Mouse (Mus musculus) limb, embryonic 15.5 days (tissue): ENCODE measurements around the gene Cnfn. TPM values are rescaled to one million over a fixed set of nuclear protein-coding genes. Genes with fewer than 3 reads are reported as not detected.
"Not testable (repeated sequence)": the region's sequence is repeated elsewhere in the genome, so short reads cannot be mapped to it uniquely, and the experiment has no call there.

Experiments
- ATAC-seq: fragments of 200-750 bp; cut with Nextera tagmentation; 2 replicates; pipeline ENCODE4 v1.8.0; 2017; ENCODE audit warnings: low read depth, moderate TSS enrichment; ENCODE audit not compliant: insufficient number of reproducible peaks, low FRiP score, low TSS enrichment
- H3K27ac ChIP-seq: fragments of 300-500 bp; sonication (generic); 2 replicates; pipeline ENCODE4 v1.5.1; 2015; ENCODE audit warnings: moderate library complexity, mild to moderate bottlenecking, inconsistent platforms
- H3K27me3 ChIP-seq: fragments of 300-500 bp; sonication (generic); 2 replicates; pipeline ENCODE4 v1.6.1; 2015; ENCODE audit warnings: inconsistent platforms
- H3K36me3 ChIP-seq: fragments of 300-500 bp; sonication (generic); 2 replicates; pipeline ENCODE4 v1.6.1; 2015; ENCODE audit warnings: inconsistent platforms
- H3K4me1 ChIP-seq: fragments of 300-500 bp; sonication (generic); 2 replicates; pipeline ENCODE4 v1.6.1; 2015; ENCODE audit warnings: inconsistent platforms
- H3K4me2 ChIP-seq: fragments of 300-500 bp; sonication (generic); 2 replicates; pipeline ENCODE4 v1.6.1; 2015; ENCODE audit warnings: mild to moderate bottlenecking, inconsistent platforms
- H3K4me3 ChIP-seq: fragments of 300-500 bp; sonication (generic); 2 replicates; pipeline ENCODE4 v1.5.1; 2015; ENCODE audit warnings: mild to moderate bottlenecking, inconsistent platforms
- H3K9ac ChIP-seq: fragments of 300-500 bp; sonication (generic); 2 replicates; pipeline ENCODE4 v1.6.1; 2015; ENCODE audit warnings: inconsistent platforms
- H3K9me3 ChIP-seq: fragments of 300-500 bp; sonication (generic); 2 replicates; pipeline ENCODE4 v1.6.1; 2016; ENCODE audit warnings: inconsistent platforms
- WGBS: fragments of 180-500 bp; shearing (Covaris S2); methylation state at CpG from one replicate; pipeline ENCODE4 v1.1.7; 2015; 5-methylcytosine and 5-hydroxymethylcytosine counted together
- polyA plus RNA-seq: library from polyadenylated mRNA; unstranded; fragments of >200 nt; fragmentation: Nextera tagmentation; extraction: Ambion mirVana; gene quantifications from 2 replicates; pipeline ENCODE4 v1.2.1, GENCODE M21; 2015

Cnfn gene
- polyA plus RNA-seq, 1 experiment from 2014 or later, result 649 TPM

- ATAC-seq, result no peak
- Histone ChIP-seq H3K4me2 (no peak overlapping the region), H3K4me1 (no peaks in the 10 kb centered on the region), H3K27me3 (no peaks in the 10 kb centered on the region), H3K4me3 (no peak overlapping the region), H3K9ac (no peak overlapping the region), H3K36me3 (peaks cover 83% of the 10 kb centered on the region), H3K9me3 (no peaks in the 10 kb centered on the region), H3K27ac (no peak overlapping the region)
- WGBS, result 90% methylated on average over 9 of the region's 9 CpGs
These were observed 30.2 kb downstream of the Cnfn start for GRCm38 (mm10) chr7:25339329-25339728.

DNA sequence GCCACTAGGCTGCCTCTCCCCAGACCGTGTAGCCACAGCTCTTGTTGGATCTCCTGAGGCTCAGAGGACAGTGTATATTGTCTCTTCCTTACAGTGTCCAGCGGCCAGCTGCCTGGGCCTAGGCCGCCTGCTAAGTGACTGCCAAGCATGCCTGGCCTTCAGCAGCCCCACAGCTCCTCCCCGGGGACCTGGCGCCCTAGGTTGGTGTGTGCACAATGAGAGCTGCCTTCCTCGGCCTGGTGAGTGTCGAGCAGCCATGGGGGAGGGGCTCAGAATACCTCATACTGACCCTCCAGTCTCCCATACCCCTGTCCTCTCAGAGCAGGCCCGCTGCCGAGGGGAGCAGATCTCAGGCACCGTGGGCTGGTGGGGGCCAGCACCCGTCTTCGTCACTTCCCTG, 35.1 kb downstream of the Cnfn start:
- no peaks in the 10 kb centered on the region for H3K27me3 ChIP-seq
- ATAC-seq, result peak; percentile 11; the same call in 1 of the 2 replicates
- peaks cover 74% of the 10 kb centered on the region for H3K36me3 ChIP-seq
- no peaks in the 10 kb centered on the region for H3K4me1 ChIP-seq
- H3K9me3 ChIP-seq, result no peaks in the 10 kb centered on the region
- whole genome bisulfite sequencing, result 82% methylated on average over 12 of the region's 12 CpGs
- H3K9ac ChIP-seq, result no peak overlapping the region
- H3K27ac ChIP-seq, result no peak overlapping the region
- no peak overlapping the region for H3K4me3 ChIP-seq
- no peak overlapping the region for H3K4me2 ChIP-seq

- H3K4me2 ChIP-seq, result no peak overlapping the region
- no peaks in the 10 kb centered on the region for H3K4me1 ChIP-seq
- 44% methylated on average over 16 of the region's 16 CpGs for WGBS
- H3K36me3 ChIP-seq, result peaks cover 69% of the 10 kb centered on the region
- H3K27ac ChIP-seq, result no peak overlapping the region
- H3K9ac ChIP-seq, result 0 out of 2 replicates have a peak overlapping the region, but pooled peaks have one; percentile 14
- peak; percentile 62 for ATAC-seq
- no peaks in the 10 kb centered on the region for H3K27me3 ChIP-seq
- no peaks in the 10 kb centered on the region for H3K9me3 ChIP-seq
- H3K4me3 ChIP-seq, result no peak overlapping the region
These were observed 35.8 kb downstream of the Cnfn start for GRCm38 (mm10) chr7:25333596-25334307.

DNA sequence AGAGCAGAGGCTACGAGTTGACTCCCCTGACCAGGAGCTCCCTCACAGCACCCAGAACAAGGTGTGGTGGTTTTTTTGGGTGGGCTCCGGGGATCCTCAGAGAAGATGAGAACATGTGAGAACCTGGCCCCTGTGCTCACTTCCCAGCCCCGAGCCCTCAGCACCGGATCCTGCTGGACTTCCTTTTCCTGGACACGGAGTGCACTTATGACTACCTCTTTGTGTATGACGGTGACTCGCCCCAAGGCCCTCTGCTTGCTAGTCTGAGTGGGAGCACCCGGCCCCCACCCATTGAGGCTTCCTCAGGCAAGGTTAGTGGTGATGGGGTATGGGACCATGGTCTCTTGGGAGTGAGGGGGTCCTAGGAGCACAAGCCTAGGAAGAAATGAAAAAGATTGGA, 43.3 kb downstream of the Cnfn start:
- Histone ChIP-seq H3K9me3 (no peaks in the 10 kb centered on the region), H3K4me2 (no peak overlapping the region), H3K36me3 (peaks cover 25% of the 10 kb centered on the region), H3K27me3 (no peaks in the 10 kb centered on the region), H3K4me3 (no peak overlapping the region), H3K27ac (peak overlapping the region; percentile 27; the same call in 1 of the 2 replicates), H3K4me1 (peaks cover 24% of the 10 kb centered on the region), H3K9ac (no peak overlapping the region)
- no peak for ATAC-seq
- 81% methylated on average over 8 of the region's 8 CpGs for WGBS

GRCm38 (mm10) chr7:25325431-25325830, 44.1 kb downstream of the Cnfn start:
- not testable (repeated sequence) for H3K4me2 ChIP-seq, H3K4me3 ChIP-seq, H3K27me3 ChIP-seq, H3K9ac ChIP-seq, H3K27ac ChIP-seq, H3K9me3 ChIP-seq, ATAC-seq
- H3K4me1 ChIP-seq, result peaks cover 26% of the 10 kb centered on the region
- peaks cover 17% of the 10 kb centered on the region for H3K36me3 ChIP-seq
- WGBS, result 89% methylated on average over 6 of the region's 6 CpGs

DNA sequence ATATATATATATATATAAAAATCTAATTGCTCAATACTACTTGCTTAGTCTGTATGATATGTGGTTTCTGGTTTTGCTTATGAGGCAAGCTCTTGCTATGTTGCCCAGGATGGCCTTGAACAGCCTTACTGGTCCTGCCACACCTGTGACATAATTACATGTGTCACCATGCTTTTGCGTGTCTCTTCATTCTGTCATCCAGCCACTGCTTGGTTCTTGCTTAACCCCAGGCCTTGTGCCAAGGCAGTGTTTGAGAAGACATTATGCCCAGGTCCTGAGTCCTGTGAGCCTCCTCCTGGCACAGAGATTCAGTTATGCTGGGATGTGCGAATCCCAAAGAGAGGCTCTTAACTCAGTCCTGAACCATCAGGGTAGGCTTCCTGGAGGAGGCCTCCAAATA, 46.3 kb downstream of the Cnfn start:
- WGBS, result 84% methylated on average over 2 of the region's 2 CpGs

DNA sequence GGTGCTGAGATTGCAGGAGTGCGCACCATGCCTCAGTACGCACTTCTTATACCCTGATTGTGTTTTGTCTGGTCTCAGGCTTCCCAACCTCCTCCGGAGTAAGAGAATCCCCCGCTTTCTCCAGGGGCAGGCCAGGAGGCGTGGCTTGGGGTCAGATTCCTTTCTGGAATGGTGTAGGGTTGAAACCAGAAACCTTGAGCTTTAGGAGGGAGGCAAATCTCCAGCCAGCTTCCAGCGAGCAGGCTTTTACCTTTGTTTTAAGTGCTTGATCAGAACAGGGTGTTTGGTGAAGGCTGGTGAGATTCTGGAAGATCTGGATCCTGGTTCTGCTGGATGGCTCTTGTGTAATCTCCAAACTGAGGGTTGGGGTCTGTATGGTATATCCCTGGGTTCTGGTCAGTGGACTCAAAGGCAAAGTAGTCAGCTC, 47.5 kb downstream of the Cnfn start:
- H3K9me3 ChIP-seq, result no peaks in the 10 kb centered on the region
- H3K36me3 ChIP-seq, result no peaks in the 10 kb centered on the region
- no peak overlapping the region for H3K9ac ChIP-seq
- ATAC-seq, result peak; percentile 83
- peaks cover 41% of the 10 kb centered on the region for H3K4me1 ChIP-seq
- H3K27ac ChIP-seq, result peak overlapping the region; percentile 94
- H3K27me3 ChIP-seq, result no peaks in the 10 kb centered on the region
- 14% methylated on average over 6 of the region's 6 CpGs for WGBS
- peak overlapping the region; percentile 44 for H3K4me2 ChIP-seq
- peak overlapping the region; percentile 21 for H3K4me3 ChIP-seq

More for the DNA sequence above, 46.3 kb downstream of the Cnfn start:
- no peak overlapping the region for H3K4me3 ChIP-seq
- H3K36me3 ChIP-seq, result peaks cover 1% of the 10 kb centered on the region
- H3K4me2 ChIP-seq, result no peak overlapping the region
- H3K27ac ChIP-seq, result no peak overlapping the region
- peaks cover 31% of the 10 kb centered on the region for H3K4me1 ChIP-seq
- ATAC-seq, result no peak
- H3K9me3 ChIP-seq, result no peaks in the 10 kb centered on the region
- H3K27me3 ChIP-seq, result no peaks in the 10 kb centered on the region
- no peak overlapping the region for H3K9ac ChIP-seq

Other genes with a start within 250 kb of the Cnfn start
- gene Pou2f2, start 190.0 kb downstream of the Cnfn start, polyA plus RNA-seq, result 1.1 and 1.4 TPM in 2 replicates
- 12.2 and 13.6 TPM in 2 replicates for gene Dedd2, start 149.1 kb downstream of the Cnfn start, polyA plus RNA-seq
- gene Zfp526, start 148.3 kb downstream of the Cnfn start, polyA plus RNA-seq, result 2.7 and 2.8 TPM in 2 replicates
- gene Gsk3a, start 131.9 kb downstream of the Cnfn start, polyA plus RNA-seq, result 8.2 and 10.0 TPM in 2 replicates
- 20.8 and 24.4 TPM in 2 replicates for gene Erf, start 119.0 kb downstream of the Cnfn start, polyA plus RNA-seq
- 40.3 and 42.5 TPM in 2 replicates for gene Cic, start 102.0 kb downstream of the Cnfn start, polyA plus RNA-seq
- gene Pafah1b3, start 71.7 kb downstream of the Cnfn start, polyA plus RNA-seq, result 176 and 198 TPM in 2 replicates
- 0.32 and 0.40 TPM in 2 replicates for gene Prr19, start 68.3 kb downstream of the Cnfn start, polyA plus RNA-seq
- 0.50 and 0.61 TPM in 2 replicates for gene Tmem145, start 63.6 kb downstream of the Cnfn start, polyA plus RNA-seq
- 14.2 and 14.3 TPM in 2 replicates for gene Megf8, start 52.6 kb downstream of the Cnfn start, polyA plus RNA-seq
- gene Lipe, start 29.0 kb upstream of the Cnfn start, polyA plus RNA-seq, result 9.2 and 11.8 TPM in 2 replicates
- gene Cxcl17, start 43.2 kb upstream of the Cnfn start, polyA plus RNA-seq, result 0.20 and 0.32 TPM in 2 replicates
- 1.5 and 2.2 TPM in 2 replicates for gene Ceacam1, start 107.9 kb upstream of the Cnfn start, polyA plus RNA-seq
- not detected in 2 replicates for gene Ceacam2, start 170.1 kb upstream of the Cnfn start, polyA plus RNA-seq
- gene Erich4, start 246.2 kb upstream of the Cnfn start, polyA plus RNA-seq, result not detected in 2 replicates
- gene Dmac2, start 249.7 kb upstream of the Cnfn start, polyA plus RNA-seq, result 29.1 and 30.6 TPM in 2 replicates